Mouse (Mus musculus) liver, postnatal 0 days (tissue): Measurements from ENCODE around the gene Gm20388. TPM values are rescaled to one million over a fixed set of nuclear protein-coding genes. Genes with fewer than 3 reads are reported as not detected.

Experiments used
- ATAC-seq: fragments of 200-750 bp; cut with Nextera tagmentation; 2 replicates; pipeline ENCODE4 v1.8.0; 2017; ENCODE audit warnings: mild to moderate bottlenecking, moderate library complexity
- DNase-seq: peaks from one replicate; pipeline ENCODE4 v3.0.0-alpha.2; 2016
- H3K27ac ChIP-seq: fragments of 300-500 bp; sonication (generic); 2 replicates; pipeline ENCODE4 v1.5.1; 2014; ENCODE audit warnings: antibody characterized with exemption, moderate library complexity, mild to moderate bottlenecking, low read depth
- H3K27me3 ChIP-seq: fragments of 300-500 bp; sonication (generic); 2 replicates; pipeline ENCODE4 v1.6.1; 2014; ENCODE audit warnings: low read length, control low read depth, mixed read lengths; ENCODE audit not compliant: insufficient read depth
- H3K36me3 ChIP-seq: fragments of 300-500 bp; sonication (generic); replicated peaks from 2 replicates; pipeline ENCODE4 v1.6.1; 2014; ENCODE audit warnings: mild to moderate bottlenecking, control low read depth, low read length, moderate library complexity, mixed read lengths; ENCODE audit not compliant: insufficient read depth
- H3K4me1 ChIP-seq: fragments of 300-500 bp; sonication (generic); 2 replicates; pipeline ENCODE4 v1.6.1; 2014; ENCODE audit warnings: antibody characterized with exemption, mild to moderate bottlenecking, control low read depth; ENCODE audit not compliant: insufficient read depth
- H3K4me2 ChIP-seq: fragments of 300-500 bp; sonication (generic); 2 replicates; pipeline ENCODE4 v1.6.1; 2014; ENCODE audit warnings: low read depth, mild to moderate bottlenecking, low read length, moderate library complexity, mixed read lengths
- H3K4me3 ChIP-seq: fragments of 300-500 bp; sonication (generic); 2 replicates; pipeline ENCODE4 v1.5.1; 2014; ENCODE audit warnings: low read depth, low read length
- H3K9ac ChIP-seq: fragments of 300-500 bp; sonication (generic); replicated peaks from 2 replicates; pipeline ENCODE4 v1.6.1; 2014; ENCODE audit warnings: mild to moderate bottlenecking, moderate library complexity
- H3K9me3 ChIP-seq: fragments of 300-500 bp; sonication (generic); 2 replicates; pipeline ENCODE4 v1.6.1; 2016; ENCODE audit warnings: mild to moderate bottlenecking, control low read depth, low read length, mixed read lengths
- CTCF ChIP-seq: sonication (generic); IDR thresholded peaks from 2 replicates; pipeline ENCODE4 v1.5.1; 2016; ENCODE audit warnings: antibody characterized with exemption, low read depth
- EP300 ChIP-seq: IDR thresholded peaks from 2 replicates; pipeline ENCODE4 v1.6.1; 2016; ENCODE audit warnings: antibody characterized with exemption, low read depth, mild to moderate bottlenecking
- WGBS: fragments of 180-500 bp; shearing (Covaris S2); extraction: QIAGEN DNeasy Blood & Tissue Kit; methylation state at CpG from one replicate; pipeline ENCODE4 v1.1.7; 2014; ENCODE audit not compliant: insufficient replicate concordance; 5-methylcytosine and 5-hydroxymethylcytosine counted together
- polyA plus RNA-seq: library from polyadenylated mRNA; unstranded; fragments of >200 nt; fragmentation: Nextera tagmentation; extraction: Ambion mirVana; gene quantifications from 2 replicates; pipeline ENCODE4 v1.2.1, GENCODE M21; 2015

Gene Gm20388
- polyA plus RNA-seq, 1 experiment from 2014 or later = not detected

GRCm38 (mm10) chr8:122342362-122342761, 2431.7 kb downstream of the Gm20388 start:
- H3K4me1 ChIP-seq = peaks cover 33% of the 10 kb centered on the region
- no peak overlapping the region for H3K27ac ChIP-seq
- no peak overlapping the region for H3K4me3 ChIP-seq
- no peaks in the 10 kb centered on the region for H3K9me3 ChIP-seq
- peak overlapping the region; percentile 52; the same call in 1 of the 2 replicates for H3K4me2 ChIP-seq
- H3K36me3 ChIP-seq = peaks cover 9% of the 10 kb centered on the region
- ATAC-seq (no peak), DNase-seq (no peak)
- peaks cover 5% of the 10 kb centered on the region for H3K27me3 ChIP-seq
- TF ChIP-seq EP300 = no peak
- no peak for TF ChIP-seq CTCF
- H3K9ac ChIP-seq = no peak overlapping the region
- WGBS = 35% methylated on average over 5 of the region's 5 CpGs

GRCm38 (mm10) chr8:122342806-122343209, 2432.2 kb downstream of the Gm20388 start:
- no peaks in the 10 kb centered on the region for H3K9me3 ChIP-seq
- peak overlapping the region; percentile 30; the same call in 1 of the 2 replicates for H3K9ac ChIP-seq
- WGBS = 1% methylated on average over 9 of the region's 9 CpGs
- H3K27me3 ChIP-seq = peaks cover 5% of the 10 kb centered on the region
- H3K27ac ChIP-seq = no peak overlapping the region
- peak overlapping the region; percentile 1; the same call in 1 of the 2 replicates for H3K4me3 ChIP-seq
- no peak for DNase-seq
- peak; percentile 18; the same call in 1 of the 2 replicates for ATAC-seq
- peaks cover 4% of the 10 kb centered on the region for H3K36me3 ChIP-seq
- H3K4me1 ChIP-seq = peaks cover 33% of the 10 kb centered on the region
- TF ChIP-seq CTCF (no peak), EP300 (no peak)
- H3K4me2 ChIP-seq = peak overlapping the region; percentile 52

GRCm38 (mm10) chr8:122343341-122343740, 2432.7 kb downstream of the Gm20388 start:
- no peak for ATAC-seq
- no peak for TF ChIP-seq EP300
- TF ChIP-seq CTCF = no peak
- H3K27me3 ChIP-seq = peaks cover 5% of the 10 kb centered on the region
- no peaks in the 10 kb centered on the region for H3K9me3 ChIP-seq
- DNase-seq = no peak
- 6% methylated on average over 11 of the region's 11 CpGs for WGBS
- no peaks in the 10 kb centered on the region; the same call in 1 of the 2 replicates for H3K36me3 ChIP-seq
- H3K4me3 ChIP-seq = peak overlapping the region; percentile 1; the same call in 1 of the 2 replicates
- H3K4me2 ChIP-seq = peak overlapping the region; percentile 52
- peaks cover 33% of the 10 kb centered on the region for H3K4me1 ChIP-seq
- peak overlapping the region; percentile 26; the same call in 1 of the 2 replicates for H3K9ac ChIP-seq
- H3K27ac ChIP-seq = no peak overlapping the region

GRCm38 (mm10) chr8:122343758-122344157, 2433.1 kb downstream of the Gm20388 start:
- Histone ChIP-seq H3K9me3 (no peaks in the 10 kb centered on the region), H3K27me3 (peaks cover 5% of the 10 kb centered on the region), H3K27ac (no peak overlapping the region), H3K4me2 (peak overlapping the region; percentile 52), H3K9ac (peak overlapping the region; percentile 26; the same call in 1 of the 2 replicates), H3K4me3 (peak overlapping the region; percentile 1; the same call in 1 of the 2 replicates), H3K36me3 (no peaks in the 10 kb centered on the region; the same call in 1 of the 2 replicates), H3K4me1 (peaks cover 37% of the 10 kb centered on the region)
- WGBS = 0% methylated on average over 12 of the region's 14 CpGs
- DNase-seq = peak; percentile 59
- TF ChIP-seq CTCF = no peak
- no peak for TF ChIP-seq EP300
- no peak for ATAC-seq

- Histone ChIP-seq H3K27ac (no peak overlapping the region), H3K9ac (no peak overlapping the region), H3K27me3 (peaks cover 5% of the 10 kb centered on the region), H3K4me3 (no peak overlapping the region), H3K36me3 (no peaks in the 10 kb centered on the region), H3K9me3 (no peaks in the 10 kb centered on the region), H3K4me1 (peaks cover 40% of the 10 kb centered on the region), H3K4me2 (peak overlapping the region; percentile 52)
- WGBS = 5% methylated on average over 2 of the region's 5 CpGs
- DNase-seq (no peak), ATAC-seq (no peak)
- no peak for TF ChIP-seq EP300
- no peak for TF ChIP-seq CTCF
Measured at GRCm38 (mm10) chr8:122344219-122344618, 2433.6 kb downstream of the Gm20388 start.

GRCm38 (mm10) chr8:122345181-122346095, 2434.8 kb downstream of the Gm20388 start:
- H3K4me1 ChIP-seq = peaks cover 52% of the 10 kb centered on the region
- no peak overlapping the region for H3K9ac ChIP-seq
- H3K9me3 ChIP-seq = no peaks in the 10 kb centered on the region
- ATAC-seq = no peak
- peaks cover 5% of the 10 kb centered on the region for H3K27me3 ChIP-seq
- H3K4me2 ChIP-seq = peak overlapping the region; percentile 52; the same call in 1 of the 2 replicates
- TF ChIP-seq EP300 = no peak
- no peak for TF ChIP-seq CTCF
- DNase-seq = no peak
- H3K27ac ChIP-seq = peak overlapping the region; percentile 64
- H3K36me3 ChIP-seq = no peaks in the 10 kb centered on the region
- 45% methylated on average over 12 of the region's 12 CpGs for WGBS
- no peak overlapping the region for H3K4me3 ChIP-seq
